Mouse (Mus musculus) gonadal fat pad, adult 2 months (tissue): ENCODE measurements around the gene Ap1g2. TPM values are rescaled to one million over a fixed set of nuclear protein-coding genes. Genes with fewer than 3 reads are reported as not detected.
A peak's percentile ranks its signal among the peaks of the same experiment; 100 is the strongest.

ENCODE experiments used
- DNase-seq: peaks from one replicate; pipeline ENCODE4 v3.0.0-alpha.2; 2012; ENCODE audit warnings: low read depth
- polyA plus RNA-seq: library from polyadenylated mRNA; depleted of rRNA; stranded (reverse); fragments of >200 nt; gene quantifications from 2 replicates; pipeline ENCODE4 v1.2.3, GENCODE M21; 2012; rRNA removed

The Ap1g2 gene
- polyA plus RNA-seq = 19.2 and 26.4 TPM in 2 replicates

DNA sequence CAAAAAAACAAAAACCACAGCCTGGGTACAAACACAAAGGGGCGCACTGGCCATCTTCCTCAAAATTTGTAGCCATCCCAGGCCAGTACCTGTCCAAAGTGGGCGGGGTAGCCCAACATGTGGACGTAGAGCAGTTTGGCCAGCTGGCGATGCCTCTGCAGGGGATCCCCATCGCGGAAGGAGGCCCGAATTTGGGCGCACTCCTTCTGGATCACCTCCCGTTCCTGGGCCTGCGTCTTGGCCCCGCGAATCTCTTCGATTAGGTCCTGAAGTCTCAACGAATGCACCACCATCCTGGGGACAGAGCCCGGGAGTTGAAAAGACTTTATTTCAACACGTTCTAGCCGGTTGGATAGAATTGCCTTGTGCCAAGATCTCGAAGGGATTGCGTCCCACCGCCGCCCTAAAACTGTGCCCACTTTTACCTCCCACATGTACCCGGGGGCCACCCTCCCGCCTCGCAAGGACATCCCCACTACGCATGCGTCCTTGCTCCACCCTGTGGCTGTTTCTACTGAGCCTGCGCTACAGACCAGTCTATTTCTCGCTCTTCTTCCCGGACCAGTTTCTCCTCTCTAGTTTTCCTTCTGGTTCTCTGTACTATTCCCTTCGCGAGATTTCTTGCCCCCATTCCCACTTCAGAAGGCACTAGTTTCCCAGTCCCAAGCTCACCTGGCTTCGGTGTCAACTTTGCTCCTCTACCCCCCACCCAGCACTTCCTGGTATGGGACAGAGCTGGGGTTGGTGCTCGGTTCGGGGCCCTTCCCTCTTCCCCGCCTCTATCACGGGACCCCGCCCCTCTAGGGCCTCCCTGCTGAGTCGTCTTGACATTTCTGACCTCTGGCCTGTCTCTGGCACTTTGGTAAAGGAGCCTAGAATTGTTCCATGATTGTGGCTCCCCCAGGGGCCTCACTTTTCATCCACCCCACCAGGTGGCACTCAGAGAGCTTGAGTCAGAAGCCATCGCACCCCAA, at the start of gene Ap1g2:
Gene Ap1g2, minus strand, starts transcription at position 758 of the 974 bp plus-strand sequence.
- DNase-seq = no peak

DNA sequence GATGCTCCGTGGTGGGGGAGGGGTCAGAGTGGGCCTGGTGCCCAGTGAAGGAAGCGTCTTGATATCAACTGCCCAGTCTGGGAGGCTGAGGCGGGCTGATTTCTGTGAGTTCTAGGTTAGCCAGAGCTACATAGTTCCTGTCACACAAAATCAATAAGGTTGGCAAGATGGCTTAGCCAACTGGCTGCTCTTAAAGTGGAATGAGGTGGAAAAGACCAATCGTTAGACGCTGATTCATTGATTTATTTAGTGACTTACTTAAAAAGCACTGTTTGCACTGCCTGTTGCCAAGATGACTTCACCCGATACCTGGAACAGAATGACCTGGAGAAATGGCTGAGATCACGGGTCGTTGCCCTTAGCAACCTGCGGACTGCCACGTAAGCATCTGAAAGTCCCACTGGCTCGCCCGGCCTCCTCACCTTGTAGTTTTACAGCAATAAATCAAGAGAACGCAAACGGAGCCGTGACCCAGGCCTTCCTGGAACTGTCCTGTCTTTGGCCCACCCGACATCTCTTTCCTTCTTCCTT, 46.6 kb upstream of the Ap1g2 start:
- DNase-seq = no peak

DNA sequence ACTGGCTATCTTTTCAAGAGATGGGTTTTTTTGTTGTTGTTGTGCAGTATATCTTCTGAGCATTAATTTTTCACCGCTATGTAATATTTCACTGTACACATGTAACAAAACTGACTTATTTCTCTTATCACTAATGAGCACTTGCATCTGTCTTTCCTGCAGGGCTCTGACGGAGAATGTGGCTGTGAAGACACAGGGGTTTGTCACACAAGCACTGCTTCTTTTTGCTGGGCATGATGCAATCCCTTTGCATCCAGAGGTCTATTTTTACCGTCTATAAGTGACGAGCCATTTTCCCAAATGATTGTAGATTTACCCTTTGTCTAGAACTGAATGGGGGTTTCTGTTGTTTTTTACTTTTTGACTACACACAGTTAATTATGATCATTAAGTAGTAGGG, 45.8 kb upstream of the Ap1g2 start:
- no peak for DNase-seq

DNA sequence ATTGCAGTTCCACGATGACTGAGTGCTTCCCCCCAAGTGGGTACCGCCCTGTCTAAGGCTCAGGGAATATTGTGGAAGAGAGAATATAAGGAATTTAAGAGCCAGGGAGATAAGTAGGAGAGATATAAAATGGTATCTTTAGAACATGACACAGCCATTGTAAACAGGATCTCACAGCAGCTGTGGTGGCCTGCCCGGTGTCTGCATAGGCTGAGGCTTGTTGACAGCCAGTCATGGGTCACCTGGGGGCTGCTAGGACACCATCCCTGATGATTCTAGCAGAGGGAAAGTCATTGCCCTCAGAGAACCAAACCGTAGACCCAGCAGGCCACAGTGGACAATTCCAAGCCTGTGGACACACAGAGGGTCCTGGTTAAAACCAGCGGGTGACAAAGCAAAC, 44.6 kb upstream of the Ap1g2 start:
- DNase-seq = no peak

DNA sequence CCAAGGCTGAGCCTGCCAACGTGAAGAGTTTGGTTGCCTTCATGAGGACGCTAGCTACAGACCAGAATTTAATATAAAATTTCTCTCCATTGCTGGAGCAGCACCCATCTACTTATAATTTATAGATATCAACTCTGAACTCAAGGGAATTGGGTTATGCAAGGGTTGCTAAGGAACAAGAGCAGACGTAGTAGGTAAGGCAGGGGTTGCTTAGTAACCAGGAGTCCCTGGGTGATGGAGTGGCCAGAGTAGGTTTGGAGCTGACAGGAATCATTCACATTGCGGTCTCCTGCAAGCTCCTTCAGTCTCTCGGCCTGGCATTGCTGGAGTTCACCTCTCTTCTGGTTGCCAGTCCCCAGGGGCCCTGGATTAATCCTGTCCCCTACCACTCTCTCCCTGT, 42.6 kb upstream of the Ap1g2 start:
- no peak for DNase-seq

DNA sequence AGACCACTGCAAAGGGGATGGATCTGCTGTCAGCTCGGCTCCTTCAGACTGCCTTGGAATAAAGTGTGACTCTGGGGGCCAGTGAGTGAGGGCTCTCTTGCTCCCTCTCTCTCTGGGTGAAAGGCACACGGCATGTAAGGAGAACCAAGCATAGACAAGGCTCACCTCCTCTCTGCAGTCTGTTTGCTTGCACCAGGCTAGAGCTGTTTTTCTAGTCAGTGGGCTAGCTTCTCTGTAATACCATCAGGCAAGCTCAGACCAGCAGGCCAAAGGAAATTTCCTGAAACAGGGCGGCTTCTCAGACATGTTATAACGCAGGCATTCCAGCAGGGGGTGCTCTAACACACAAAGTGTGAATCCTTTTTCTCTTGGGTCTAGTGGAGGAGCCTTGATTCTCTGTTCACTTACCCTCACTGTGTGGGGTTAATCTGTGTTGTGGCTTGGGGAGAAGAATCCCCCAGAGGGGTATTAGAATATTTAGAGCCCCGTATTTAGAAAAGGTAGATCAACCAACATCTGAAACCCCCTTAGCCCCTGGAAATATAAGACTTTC, 42.0 kb upstream of the Ap1g2 start:
- DNase-seq = no peak

DNA sequence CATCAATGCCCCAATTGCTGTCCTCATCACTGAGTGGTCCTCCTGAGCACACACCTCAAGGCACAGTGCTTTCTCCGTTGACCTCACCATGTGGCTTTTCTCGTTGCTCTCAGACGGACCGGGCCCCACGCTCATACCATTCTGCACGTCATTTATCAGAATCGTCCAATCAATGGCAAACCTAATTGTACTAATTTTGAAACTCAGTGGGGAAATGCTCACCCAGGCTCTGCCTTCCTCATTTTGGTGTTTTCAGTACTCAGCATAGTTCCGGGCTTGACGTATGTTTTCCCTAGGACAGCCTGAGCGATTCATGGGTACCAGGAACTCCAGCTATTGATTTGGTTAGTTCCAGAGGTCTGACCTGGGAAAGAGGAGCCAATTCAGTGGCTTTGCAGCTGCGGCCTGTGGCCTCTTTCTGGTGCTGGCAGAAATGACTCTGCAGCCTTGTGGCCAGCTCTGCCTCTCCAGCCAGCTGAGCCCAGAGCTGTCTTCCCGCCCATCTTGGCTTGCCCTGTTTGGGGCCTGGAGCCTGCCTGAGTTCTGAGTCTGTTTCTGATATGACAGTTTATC, 40.5 kb upstream of the Ap1g2 start:
- no peak for DNase-seq

DNA sequence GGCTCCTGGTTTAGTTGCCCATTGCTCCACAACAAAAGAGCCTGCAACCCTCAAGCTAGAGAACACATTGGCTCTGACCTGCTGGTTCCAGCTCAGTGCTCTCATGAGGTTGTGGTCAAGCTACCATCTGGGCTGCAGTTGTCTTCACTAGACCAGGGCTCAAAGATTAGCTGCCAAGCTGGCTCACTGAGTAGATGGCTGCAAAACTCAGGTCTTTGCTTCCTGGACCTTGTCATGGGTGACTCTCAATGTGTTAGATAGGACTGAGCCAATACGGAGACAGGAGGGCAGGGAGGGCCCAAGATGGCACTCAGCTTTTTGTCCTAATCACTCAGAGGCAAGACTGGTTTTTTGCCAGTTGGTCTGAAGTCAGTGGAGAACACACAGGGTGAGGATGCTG, 39.9 kb upstream of the Ap1g2 start:
- no peak for DNase-seq

DNA sequence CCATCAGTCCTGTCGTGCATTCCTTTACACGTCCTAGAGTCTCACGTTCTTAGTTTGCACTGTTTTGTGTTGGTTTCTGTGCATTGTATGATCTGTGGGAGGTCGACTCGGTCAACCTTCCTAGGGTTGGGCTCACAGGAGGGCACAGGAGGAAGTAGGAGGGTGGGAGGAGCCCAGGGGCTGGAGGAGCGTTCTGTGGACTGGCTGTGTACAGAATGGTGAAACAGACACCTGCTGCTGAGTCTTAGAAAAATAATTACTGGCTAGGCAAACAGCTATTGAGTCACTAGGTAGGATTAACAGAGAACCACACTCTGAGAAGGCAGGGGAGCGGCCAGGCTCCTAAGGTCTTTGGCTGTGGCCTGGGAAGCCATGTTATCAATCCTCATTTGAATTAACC, 32.9 kb upstream of the Ap1g2 start:
- no peak for DNase-seq

DNA sequence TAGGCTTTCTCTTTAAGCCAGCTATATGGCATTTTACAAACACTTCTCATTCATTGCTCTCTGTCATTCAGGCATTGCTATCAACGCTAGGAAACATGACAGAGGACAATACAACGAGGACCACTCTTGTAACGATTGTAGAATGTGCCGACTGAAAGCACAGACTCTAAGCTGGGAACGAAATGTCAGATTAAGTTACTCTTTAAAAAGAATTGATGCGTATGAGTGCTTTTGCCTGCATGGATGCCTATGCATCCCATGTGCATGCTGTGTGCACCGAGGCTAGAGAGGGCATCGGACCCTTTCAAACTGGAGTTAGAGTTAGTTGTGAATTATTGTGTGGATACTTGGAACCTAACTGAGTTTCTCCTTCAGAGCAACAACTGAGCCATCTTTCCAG, 29.3 kb upstream of the Ap1g2 start:
- no peak for DNase-seq

DNA sequence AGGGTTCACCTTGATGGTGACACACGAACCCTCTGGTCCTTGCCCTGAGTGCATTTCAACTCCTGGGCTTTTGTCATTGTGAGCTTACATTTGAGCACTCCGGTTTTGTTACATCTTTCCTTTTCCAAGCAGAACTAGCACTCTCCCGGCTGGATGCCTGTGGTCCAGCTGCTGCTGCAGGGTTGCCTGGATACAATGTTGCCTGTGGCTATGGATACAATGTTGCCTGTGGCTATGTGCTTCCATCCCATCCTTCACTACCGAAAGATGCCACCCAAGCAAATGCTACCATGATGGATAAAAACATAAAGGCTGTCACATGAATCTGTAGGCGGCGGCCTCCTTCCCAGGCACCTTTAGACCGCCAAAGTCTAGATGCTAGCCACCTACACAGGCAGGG, 20.1 kb upstream of the Ap1g2 start:
- no peak for DNase-seq

DNA sequence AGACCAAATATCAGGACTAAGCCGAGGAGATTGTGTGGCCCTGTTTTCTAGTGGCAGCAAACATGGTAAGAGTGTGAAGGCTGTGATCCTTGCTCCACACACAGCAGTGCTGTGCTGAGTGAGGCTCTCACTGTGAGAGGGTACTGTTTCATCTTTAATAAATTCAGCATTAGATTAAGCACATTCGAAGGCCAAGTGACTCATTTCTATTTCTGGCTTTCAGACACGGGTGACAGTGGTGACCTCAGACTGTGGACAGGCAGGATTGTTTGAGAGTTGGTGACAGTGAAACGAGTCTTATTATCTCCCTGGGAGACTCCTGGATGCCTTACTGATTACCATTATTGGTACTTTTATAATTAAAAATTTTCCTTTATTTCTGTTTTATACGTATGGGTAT, 19.3 kb upstream of the Ap1g2 start:
- DNase-seq = no peak

DNA sequence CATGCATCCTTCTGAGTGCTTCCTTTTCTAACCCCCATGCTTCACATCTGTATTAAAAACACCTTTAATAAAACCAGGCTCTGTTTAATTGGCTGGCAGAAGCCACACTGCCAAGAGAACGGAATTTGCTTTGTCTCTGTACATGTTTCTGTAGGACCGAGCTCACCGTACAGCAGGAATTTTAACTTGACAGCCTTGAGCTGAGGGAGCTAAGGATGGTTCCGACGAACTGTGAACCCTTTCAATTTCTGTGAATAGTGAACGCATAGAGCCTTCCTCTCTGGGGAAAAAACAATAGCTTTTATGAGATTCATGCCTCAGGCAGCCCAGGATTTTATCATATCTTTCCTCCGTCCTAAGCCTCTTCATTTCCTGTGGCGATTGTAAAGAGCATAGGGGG, 16.0 kb upstream of the Ap1g2 start:
- no peak for DNase-seq

DNA sequence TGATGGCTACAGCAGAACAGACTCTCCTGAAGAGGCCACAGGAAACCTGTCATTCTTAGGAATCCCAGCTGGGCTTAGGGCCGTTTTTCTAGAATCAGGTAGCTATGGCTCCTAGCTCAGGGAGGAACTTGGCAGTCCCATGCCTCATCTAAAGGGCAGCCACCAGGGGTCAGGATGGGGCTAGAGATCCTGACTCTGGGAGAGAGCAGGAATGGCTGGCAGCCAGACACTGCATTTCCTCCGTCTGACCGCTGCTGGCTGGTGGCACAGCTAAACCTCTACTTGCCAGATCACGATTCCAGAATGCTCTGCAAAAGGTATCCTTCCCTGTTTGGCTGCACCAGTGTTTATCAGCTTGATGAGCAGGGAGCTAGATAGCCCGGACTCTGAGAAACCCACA, 15.6 kb upstream of the Ap1g2 start:
- peak; percentile 33 for DNase-seq

DNA sequence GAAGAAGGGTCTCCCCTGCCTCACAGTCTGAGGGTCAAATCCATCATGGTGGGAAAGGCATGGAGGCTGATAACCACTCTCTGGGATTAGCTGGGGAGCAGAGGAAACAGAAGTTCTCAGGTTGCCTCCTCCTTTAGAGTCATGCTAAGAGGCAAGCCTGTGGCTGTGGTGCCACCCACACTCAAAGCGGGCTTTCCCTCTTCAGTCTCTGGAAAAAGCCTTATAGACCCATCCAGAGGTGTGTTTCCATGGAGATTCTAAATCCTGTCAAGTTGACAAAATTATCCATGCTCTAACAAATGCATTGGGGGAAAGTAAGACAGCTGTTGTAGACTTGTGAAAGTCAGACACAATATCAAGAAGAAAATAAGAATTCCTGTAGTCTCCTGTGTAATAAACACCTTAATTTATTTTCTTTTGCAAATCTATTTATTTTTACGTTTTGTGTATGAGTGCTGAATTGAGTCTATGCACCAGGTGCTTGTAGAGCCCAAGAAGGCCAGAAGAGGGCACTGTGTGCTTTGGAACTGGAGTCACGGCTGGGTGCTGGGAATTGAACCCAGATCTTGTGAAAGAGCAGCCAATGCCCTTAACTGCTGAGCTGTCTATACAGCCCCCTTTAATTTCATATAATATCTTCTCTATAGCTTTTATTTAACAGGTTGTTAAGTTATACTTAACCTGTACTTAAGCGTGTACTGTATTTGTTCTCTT, 13.2 kb upstream of the Ap1g2 start:
- no peak for DNase-seq

DNA sequence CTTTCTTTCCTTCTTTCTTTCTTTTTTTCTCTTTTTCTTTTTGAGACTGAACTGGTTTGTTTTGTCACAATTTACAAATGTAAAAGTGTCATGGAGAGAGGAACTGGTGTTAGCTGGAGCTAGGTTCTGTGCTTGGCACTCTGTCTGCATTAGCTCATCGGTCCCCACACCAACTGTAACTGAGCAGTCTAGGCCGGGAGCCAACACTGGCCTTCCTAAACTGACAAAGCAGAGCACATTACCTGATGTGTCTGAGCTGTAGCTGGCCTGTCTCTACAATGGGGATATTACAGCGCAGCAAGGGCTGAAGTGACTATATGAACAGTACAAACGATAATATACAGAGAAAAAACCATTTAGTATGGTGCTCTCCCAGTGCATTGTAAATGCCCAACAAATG, 12.5 kb upstream of the Ap1g2 start:
- DNase-seq = no peak

DNA sequence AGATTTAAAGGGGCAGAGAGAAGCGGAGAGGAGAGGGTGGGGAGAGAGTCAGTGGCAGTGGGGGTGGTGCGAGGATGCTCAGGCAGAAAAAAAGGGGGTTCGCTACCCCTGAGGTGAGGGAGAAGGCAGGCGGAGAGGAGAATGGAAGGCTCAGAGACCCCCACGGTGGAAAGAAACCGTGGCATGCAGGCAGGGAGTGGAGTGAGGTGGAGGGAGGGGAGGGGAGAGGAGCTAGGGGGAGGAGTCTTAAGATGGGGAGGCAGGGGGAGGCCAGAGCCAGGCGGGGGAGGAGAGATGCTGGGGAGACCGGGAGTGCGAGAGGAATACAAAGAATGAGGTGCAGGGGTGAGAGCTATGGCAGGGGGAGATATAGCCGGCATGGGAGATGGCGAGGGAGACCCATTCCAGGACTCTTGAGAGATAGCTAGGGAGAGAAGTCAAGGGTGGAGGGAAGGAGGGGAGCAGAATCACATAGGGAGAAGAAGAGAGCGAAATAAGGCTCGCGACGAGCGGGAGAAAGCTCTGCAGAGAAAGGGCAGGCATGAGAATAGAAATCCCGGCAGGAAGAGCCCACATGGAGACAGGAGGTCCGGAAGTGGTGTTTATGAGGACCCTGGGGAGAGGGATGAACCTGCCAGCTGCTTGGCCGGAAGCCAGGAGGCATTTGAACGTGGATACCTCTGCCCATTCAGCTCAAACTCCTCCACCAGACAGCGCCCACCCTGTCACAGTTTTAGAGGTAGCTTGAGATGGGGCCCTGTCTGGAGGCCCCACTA, 10.2 kb upstream of the Ap1g2 start, which contains the start of gene Jph4:
Gene Jph4, minus strand, starts transcription at position 511 of the 776 bp plus-strand sequence.
- no peak for DNase-seq

DNA sequence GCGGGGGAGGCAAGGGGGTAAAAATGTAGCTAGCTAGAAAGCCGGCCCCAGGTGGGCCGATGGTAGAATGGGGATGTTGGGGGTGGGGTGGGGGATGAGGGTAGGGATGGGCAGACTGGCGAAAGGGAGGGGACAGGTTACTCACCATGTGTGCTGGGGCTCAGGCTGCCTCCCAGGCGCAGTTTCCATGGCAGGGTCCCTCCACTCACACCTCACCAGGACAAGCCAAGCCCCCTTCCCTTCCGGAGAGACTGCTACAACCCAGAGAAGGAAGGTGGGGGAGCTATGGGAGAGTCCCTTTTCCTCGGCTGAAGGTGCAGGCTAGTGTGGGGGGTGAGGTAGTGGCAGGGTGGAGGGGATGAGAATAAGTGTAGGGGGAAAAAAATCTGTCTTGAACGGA, 9.5 kb upstream of the Ap1g2 start:
- DNase-seq = no peak

DNA sequence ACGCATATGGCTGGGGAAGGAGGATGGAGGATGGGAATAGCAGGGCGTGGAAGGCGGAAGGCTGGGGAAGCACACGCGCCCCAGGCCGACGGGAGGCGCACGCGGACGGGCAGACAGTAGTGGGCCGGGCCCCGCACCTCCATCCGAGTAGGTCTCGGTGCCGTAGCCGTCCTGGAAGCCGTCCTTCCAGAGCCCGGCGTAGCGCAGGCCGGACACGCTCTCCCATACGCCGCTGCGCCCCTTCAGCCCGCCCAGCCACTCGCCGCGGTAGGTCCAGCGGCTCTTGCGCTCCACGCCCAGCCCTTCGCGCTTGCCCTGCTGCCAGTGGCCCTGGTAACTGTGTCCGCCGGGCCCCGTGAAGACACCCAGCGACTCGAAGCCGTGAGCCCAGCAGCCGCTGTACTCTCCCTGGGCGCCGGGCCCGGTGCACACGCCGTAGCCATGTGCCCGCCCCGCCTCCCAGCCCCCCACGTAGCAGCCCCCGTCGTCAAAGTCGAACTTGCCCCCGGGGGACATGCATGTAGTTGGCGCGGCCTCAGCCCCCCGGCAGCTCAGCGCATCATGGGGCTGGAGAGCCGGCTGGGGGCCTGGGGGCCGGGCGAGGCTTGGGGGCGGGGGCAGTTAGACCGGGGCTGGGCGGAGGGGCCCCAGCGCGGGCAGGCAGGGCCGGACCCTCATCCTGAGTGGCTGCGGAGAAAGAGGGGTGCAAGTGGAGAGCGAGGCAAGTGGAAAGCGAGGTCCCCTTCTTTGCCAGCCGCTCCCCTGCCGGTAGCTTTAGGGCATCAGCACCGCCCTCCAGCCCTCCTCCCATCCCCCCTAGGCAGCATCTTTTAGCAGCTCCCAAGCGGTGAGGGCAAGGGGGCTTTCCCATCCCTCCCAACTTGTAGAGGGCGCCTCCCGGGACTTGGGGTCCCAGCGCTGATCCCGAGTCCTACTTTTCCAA, 8.6 kb upstream of the Ap1g2 start:
- no peak for DNase-seq

DNA sequence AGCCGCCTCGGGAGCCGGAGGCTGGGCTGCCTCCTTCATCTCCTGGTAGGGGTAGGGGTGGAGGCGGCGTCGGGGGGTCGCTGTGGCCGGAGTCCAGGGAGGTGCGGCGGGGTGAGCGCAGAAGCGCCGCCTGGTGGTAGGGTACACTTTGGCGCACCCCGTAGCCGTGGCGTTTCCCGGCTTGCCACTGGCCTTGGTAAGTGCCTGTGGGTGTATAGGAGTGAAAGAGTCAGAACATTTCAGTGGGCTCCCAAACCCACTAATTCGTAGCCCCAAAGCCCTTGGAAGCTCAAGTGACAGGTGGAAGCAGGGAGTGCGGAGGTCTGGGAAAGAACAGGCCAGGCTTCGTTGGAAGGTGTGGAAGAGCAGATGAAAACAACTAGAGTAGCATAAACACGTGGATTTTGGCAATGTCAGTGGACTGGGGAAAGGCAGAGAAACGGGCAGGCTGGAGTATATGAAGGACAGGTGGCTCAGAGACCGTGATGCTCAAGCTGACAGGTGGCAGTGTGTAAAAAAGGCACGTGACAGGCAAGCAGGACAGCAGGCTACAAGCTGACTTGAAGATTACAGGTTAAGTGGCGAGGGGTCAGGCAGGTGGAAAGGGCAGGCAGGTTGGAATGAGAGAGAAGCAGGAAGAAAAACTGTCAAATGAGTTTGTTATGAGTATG, 7.7 kb upstream of the Ap1g2 start:
- DNase-seq = no peak
